Mouse (Mus musculus) embryonic fibroblast, embryonic 13.5 days (primary cell): ENCODE results near the gene Jam3. TPM values are rescaled to one million over a fixed set of nuclear protein-coding genes. Genes with fewer than 3 reads are reported as not detected.

Experiments used
- H3K27ac ChIP-seq: 2 replicates; pipeline ENCODE4 v1.5.1; 2012; ENCODE audit warnings: low read length, control low read depth, inconsistent platforms; ENCODE audit not compliant: insufficient read depth
- H3K4me1 ChIP-seq: 2 replicates; pipeline ENCODE4 v1.6.1; 2011; ENCODE audit warnings: low read length; ENCODE audit not compliant: control insufficient read depth, insufficient read depth
- H3K4me3 ChIP-seq: 2 replicates; pipeline ENCODE4 v1.5.1; 2011; ENCODE audit warnings: mild to moderate bottlenecking, control low read depth, low read length; ENCODE audit not compliant: insufficient read depth
- CTCF ChIP-seq: IDR thresholded peaks from 2 replicates; pipeline ENCODE4 v1.5.1; 2011; ENCODE audit warnings: mild to moderate bottlenecking, control low read depth, low read length, moderate library complexity, borderline replicate concordance; ENCODE audit not compliant: insufficient read depth
- POLR2A ChIP-seq: IDR thresholded peaks from 2 replicates; pipeline ENCODE4 v1.6.1; 2011; ENCODE audit warnings: low read depth, mild to moderate bottlenecking, control low read depth, low read length, moderate library complexity
- polyA plus RNA-seq: library from polyadenylated mRNA; stranded (reverse); fragments of >200 nt; gene quantifications from 2 replicates; pipeline ENCODE4 v1.2.4, GENCODE M21; 2011; ENCODE audit warnings: low read depth; ENCODE audit not compliant: missing spikeins, insufficient read length

The Jam3 gene
- polyA plus RNA-seq, 1 experiment, result 50.3 TPM

DNA sequence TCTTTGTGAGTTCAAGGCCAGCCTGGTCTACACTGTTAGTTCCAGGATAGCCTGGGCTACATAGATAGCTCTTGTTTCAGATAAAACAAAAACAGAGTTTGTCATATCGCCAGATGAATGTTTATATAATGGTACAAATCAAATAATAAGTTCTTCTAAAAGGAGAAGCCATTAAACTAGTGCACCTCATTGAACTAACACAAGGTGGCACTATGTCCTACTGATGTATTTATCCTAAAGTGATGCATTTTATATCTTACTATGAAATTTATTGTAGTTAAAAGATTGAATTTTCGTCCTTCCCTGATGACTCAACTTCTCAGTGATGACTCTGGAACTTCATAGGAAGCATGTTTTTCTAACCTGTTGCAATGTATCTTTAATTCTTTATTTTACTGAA, 105.7 kb downstream of the Jam3 start:
- TF ChIP-seq POLR2A, result no peak
- TF ChIP-seq CTCF, result no peak

More for the DNA sequence above, 105.7 kb downstream of the Jam3 start:
- no peaks in the 10 kb centered on the region for H3K4me1 ChIP-seq
- no peak overlapping the region for H3K4me3 ChIP-seq
- H3K27ac ChIP-seq, result no peak overlapping the region

Other genes with a start within 250 kb of the Jam3 start
- not detected in 2 replicates for gene Gm1110, start 232.3 kb downstream of the Jam3 start, polyA plus RNA-seq
- 24.0 and 28.9 TPM in 2 replicates for gene Acad8, start 155.9 kb downstream of the Jam3 start, polyA plus RNA-seq
- gene Thyn1, start 155.7 kb downstream of the Jam3 start, polyA plus RNA-seq, result 158 and 161 TPM in 2 replicates
- gene Vps26b, start 125.4 kb downstream of the Jam3 start, polyA plus RNA-seq, result 37.6 and 45.6 TPM in 2 replicates
- gene Ncapd3, start 125.2 kb downstream of the Jam3 start, polyA plus RNA-seq, result 16.7 and 18.2 TPM in 2 replicates
- gene Igsf9b, start 143.8 kb upstream of the Jam3 start, polyA plus RNA-seq, result 5.6 and 8.2 TPM in 2 replicates
- not detected in 2 replicates for gene Spata19, start 241.4 kb upstream of the Jam3 start, polyA plus RNA-seq